15 mouse cellular contexts compared by ENCODE assay signal in the genomic region with DNA sequence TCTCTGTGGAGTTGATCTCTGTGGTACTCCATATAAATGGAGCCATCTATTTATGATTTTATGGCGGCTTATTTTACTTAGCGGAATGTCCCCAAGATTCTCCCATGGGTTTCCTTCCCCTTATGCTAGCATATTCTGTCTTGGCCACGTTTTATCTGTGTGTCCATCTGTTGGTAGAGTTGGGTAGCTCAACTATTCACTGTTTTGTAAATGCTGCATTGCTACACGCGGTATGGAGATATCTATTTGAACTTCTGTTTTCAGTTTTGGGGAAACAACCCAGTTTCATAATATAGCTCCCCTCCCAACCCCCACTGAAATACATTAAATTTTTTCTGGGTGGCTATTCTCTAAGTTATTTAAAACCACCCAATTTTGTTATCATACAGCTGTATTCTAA. TPM values are rescaled to one million over a fixed set of nuclear protein-coding genes. Genes with fewer than 3 reads are reported as not detected.
DNase-seq lines count a peak whose midpoint lies in the region; ATAC-seq and TF ChIP-seq lines count a peak whose summit lies in the region.
"Had no signal": no experiment of that assay in that cellular context is flagged by ENCODE, and none has a peak within 500 bp of the region (broad histone marks: within the 10 kb centered on the region; RNA-seq: fewer than 3 reads in every experiment).

No protein-coding gene starts in this region.

- H3K4me3 ChIP-seq in liver, embryonic 16.5 days (ENCODE audit: low read depth, low read length), result no peak overlapping the region
- H3K4me3 ChIP-seq in stomach, postnatal 0 days (ENCODE audit: low read depth, low read length), result no peak overlapping the region
- no peak overlapping the region for H3K4me3 ChIP-seq in forebrain, embryonic 13.5 days
- H3K4me3 ChIP-seq: hindbrain, embryonic 10.5 days; left cerebral cortex, adult 2 months; midbrain, embryonic 10.5 days; myocyte had no signal

- no peaks in the 10 kb centered on the region for H3K27me3 ChIP-seq in liver, embryonic 16.5 days (ENCODE audit: control insufficient read depth, insufficient read depth, low read depth, low read length)
- no peaks in the 10 kb centered on the region for H3K27me3 ChIP-seq in stomach, postnatal 0 days (ENCODE audit: control insufficient read depth, insufficient read depth, low read length)
- no peaks in the 10 kb centered on the region for H3K27me3 ChIP-seq in forebrain, embryonic 13.5 days
- H3K27me3 ChIP-seq: CH12.LX had no signal

- H3K36me3 ChIP-seq in liver, embryonic 16.5 days (ENCODE audit: control insufficient read depth, insufficient read depth), result no peaks in the 10 kb centered on the region
- no peaks in the 10 kb centered on the region; the same call in 1 of the 2 replicates for H3K36me3 ChIP-seq in stomach, postnatal 0 days (ENCODE audit: control insufficient read depth, insufficient read depth, low read length)
- H3K36me3 ChIP-seq in forebrain, embryonic 13.5 days (ENCODE audit: poor library complexity, severe bottlenecking), result no peaks in the 10 kb centered on the region

- DNase-seq in spleen, postnatal 36 days (ENCODE audit: low spot score in 2 of 2), result peak; percentile 10 to 55
- no peak for DNase-seq in spleen, postnatal 10 days (ENCODE audit: low spot score in 2 of 2)
- DNase-seq in stomach, postnatal 0 days (ENCODE audit: low spot score), result no peak
- no peak for DNase-seq in embryo, embryonic 10 days (ENCODE audit: low spot score)
- DNase-seq: cerebellum, adult 11-12 months had no signal

- H3K4me2 ChIP-seq in liver, embryonic 16.5 days (ENCODE audit: low read depth, low read length), result peak overlapping the region; percentile 38
- H3K4me2 ChIP-seq in stomach, postnatal 0 days (replicated peaks; ENCODE audit: low read depth), result no peak overlapping the region
- H3K4me2 ChIP-seq in forebrain, embryonic 13.5 days, result no peak overlapping the region

- no peaks in the 10 kb centered on the region for H3K9me3 ChIP-seq in liver, embryonic 16.5 days (replicated peaks; ENCODE audit: control insufficient read depth, low read length)
- H3K9me3 ChIP-seq in stomach, postnatal 0 days (ENCODE audit: control insufficient read depth, low read length), result no peaks in the 10 kb centered on the region
- H3K9me3 ChIP-seq in forebrain, embryonic 13.5 days (replicated peaks), result no peaks in the 10 kb centered on the region
- H3K9me3 ChIP-seq: hindbrain, embryonic 10.5 days; midbrain, embryonic 10.5 days had no signal

- no peak overlapping the region for H3K27ac ChIP-seq in liver, embryonic 16.5 days (ENCODE audit: low read length)
- H3K27ac ChIP-seq in stomach, postnatal 0 days (replicated peaks), result no peak overlapping the region
- H3K27ac ChIP-seq in forebrain, embryonic 13.5 days, result no peak overlapping the region
- H3K27ac ChIP-seq: hindbrain, embryonic 10.5 days; left cerebral cortex, adult 2 months; midbrain, embryonic 10.5 days had no signal

- TF ChIP-seq EP300 in stomach, postnatal 0 days (optimal IDR thresholded peaks at IDR 0.05), result no peak

- no peak overlapping the region for H3K9ac ChIP-seq in liver, embryonic 16.5 days (ENCODE audit: low read depth, low read length)
- no peak overlapping the region for H3K9ac ChIP-seq in stomach, postnatal 0 days (ENCODE audit: low read length)
- H3K9ac ChIP-seq in forebrain, embryonic 13.5 days, result no peak overlapping the region

- peaks cover 25% of the 10 kb centered on the region for H3K4me1 ChIP-seq in liver, embryonic 16.5 days (ENCODE audit: control insufficient read depth, low read depth, low read length)
- 0 out of 2 replicates have a peak, but pooled peaks cover 4% of the 10 kb centered on the region for H3K4me1 ChIP-seq in stomach, postnatal 0 days (replicated peaks; ENCODE audit: control insufficient read depth, insufficient read depth)
- H3K4me1 ChIP-seq in forebrain, embryonic 13.5 days, result 0 out of 2 replicates have a peak, but pooled peaks cover 9% of the 10 kb centered on the region
- H3K4me1 ChIP-seq: midbrain, embryonic 10.5 days had no signal

- peak; percentile 22; the same call in 1 of the 2 replicates for TF ChIP-seq CTCF in stomach, postnatal 0 days (IDR thresholded peaks at IDR 0.05; ENCODE audit: low read depth)

- WGBS in liver, embryonic 16.5 days (ENCODE audit: insufficient replicate concordance), result 19% methylated on average over 5 of the region's 5 CpGs
- WGBS in stomach, postnatal 0 days, result 88% methylated on average over 5 of the region's 5 CpGs
- 90% methylated on average over 5 of the region's 5 CpGs for WGBS in forebrain, embryonic 13.5 days

- peak; percentile 43; the same call in 1 of the 2 replicates for ATAC-seq in erythroblast, adult 5-6 weeks (replicated peaks; ENCODE audit: low FRiP score, poor library complexity, severe bottlenecking)
- peak; percentile 55 for ATAC-seq in liver, embryonic 16.5 days (ENCODE audit: low read depth)
- ATAC-seq in stomach, postnatal 0 days (ENCODE audit: low FRiP score, low TSS enrichment), result no peak
- no peak for ATAC-seq in frontal cortex, adult (ENCODE audit: low TSS enrichment)
- ATAC-seq in forebrain, embryonic 13.5 days, result no peak
- ATAC-seq: forebrain, embryonic 16.5 days had no signal

RNA-seq across cellular contexts. Expression of gene Ano6, which starts 59.9 kb away (rescaled TPM):
- total RNA-seq in erythroblast, adult 5-6 weeks (2015; ENCODE audit: low replicate concordance), result 9.6 and 16.7 TPM in 2 replicates
- total RNA-seq in erythroblast, adult 5-6 weeks (2017; ENCODE audit: low replicate concordance), result 20.5 and 25.9 TPM in 2 replicates
- polyA plus RNA-seq in liver, embryonic 16.5 days (2015; fragmentation: Nextera tagmentation; extraction: Ambion mirVana), result 9.2 and 10.5 TPM in 2 replicates
- 16.2 and 16.5 TPM in 2 replicates for polyA plus RNA-seq in stomach, postnatal 0 days (2015; fragmentation: Nextera tagmentation; extraction: Ambion mirVana)
- polyA plus RNA-seq in forebrain, embryonic 13.5 days (2015; fragmentation: Nextera tagmentation; extraction: Ambion mirVana), result 21.4 and 22.9 TPM in 2 replicates

Comparison
In these comparisons a context has a peak if more than half of its experiments do, and no peak if none do; other contexts are left out.
1. DNase-seq: peak in spleen, postnatal 36 days (2 of 2); none in spleen, postnatal 10 days (0 of 2), stomach, postnatal 0 days (single experiment) and embryo, embryonic 10 days (single experiment).
2. ATAC-seq: peak in erythroblast, adult 5-6 weeks (single experiment) and liver, embryonic 16.5 days (single experiment); none in stomach, postnatal 0 days (single experiment), frontal cortex, adult (single experiment) and forebrain, embryonic 13.5 days (single experiment).